Mouse (Mus musculus): ENCODE measurements around the gene Mroh7.

- TF ChIP-seq CTCF (IDR thresholded peaks at IDR 0.05; ENCODE audit: low read depth), result no peak
- no peak for TF ChIP-seq EP300 (IDR thresholded peaks at IDR 0.05; ENCODE audit: low read depth)
Measured at GRCm38 (mm10) chr4:106713622-106714021, 17.1 kb downstream of the Mroh7 start.

Measured in liver, embryonic 14.5 days (tissue).